Mouse (Mus musculus): ENCODE measurements around the gene Rad52. TPM values are rescaled to one million over a fixed set of nuclear protein-coding genes. Genes with fewer than 3 reads are reported as not detected.

The Rad52 gene
- 11.1 and 13.5 TPM in 2 replicates for total RNA-seq (2012; rRNA removed)
- polyA plus RNA-seq (2012; ENCODE audit: insufficient read depth in 1 of 2, insufficient read length in 2 of 2, low read depth in 1 of 2, low replicate concordance in 2 of 2, missing spikeins in 1 of 2), result 10 to 100 TPM in 1 of 2 experiments, not detected in 1; 19.1 TPM

DNA sequence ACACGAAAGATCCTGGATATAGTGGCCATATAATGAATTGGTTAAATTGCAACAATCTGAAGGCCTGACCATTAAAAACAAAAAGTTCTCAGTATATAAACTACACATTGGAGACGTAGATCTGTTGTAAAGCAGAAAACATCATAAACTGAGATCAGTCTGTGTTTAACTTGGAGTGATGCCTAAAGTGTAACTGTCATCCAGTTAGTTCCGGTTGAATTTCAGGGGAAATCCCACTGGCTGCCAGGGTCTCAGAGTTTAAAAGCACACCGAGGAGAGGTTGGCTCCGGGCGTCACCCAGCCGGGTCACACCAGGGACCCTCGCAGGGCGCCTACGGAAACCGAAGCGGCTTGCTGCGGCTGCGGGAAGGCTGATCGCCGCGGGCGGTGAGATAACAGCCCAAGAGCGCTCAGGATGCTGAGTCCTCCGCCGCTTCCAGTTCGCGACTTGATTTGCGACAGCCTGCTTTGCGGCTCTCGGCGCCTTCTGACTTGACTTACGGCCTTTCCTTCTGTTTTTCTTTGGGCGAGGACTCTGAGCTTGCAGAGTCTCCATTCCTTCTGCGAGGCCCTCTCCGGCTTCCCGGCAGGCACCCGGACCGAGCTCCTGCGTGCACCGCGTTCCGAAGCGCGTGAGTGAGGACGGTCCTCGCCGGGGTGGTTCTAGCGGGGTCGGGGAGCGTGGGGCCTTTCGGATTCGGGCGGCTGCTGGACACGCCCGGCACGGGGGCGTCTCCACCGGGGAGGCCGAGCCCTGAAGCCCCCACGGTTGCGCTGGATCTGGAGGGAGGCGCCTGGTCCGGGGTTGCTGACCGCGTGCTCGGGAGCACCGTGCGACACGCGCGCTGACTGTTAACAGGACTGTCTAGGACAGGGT, at the start of gene Rad52:
Rad52 (plus strand) TSS at position 495 of the 877 bp plus-strand sequence.
- peak within 1 kb of the TSS; percentile 96 for H3K27ac ChIP-seq (ENCODE audit: control insufficient read depth, low read depth, low read length)
- no peak for TF ChIP-seq CHD2 (IDR thresholded peaks at IDR 0.05; ENCODE audit: low read length)
- TF ChIP-seq TCF12 (IDR thresholded peaks at IDR 0.05; ENCODE audit: low read depth, low read length), result peak; percentile 68; the same call in 1 of the 2 replicates
- TF ChIP-seq USF1 (IDR thresholded peaks at IDR 0.05; ENCODE audit: low read depth, low read length), result no peak
- peak; percentile 72 to 86; a peak in 3 of 4 replicates for TF ChIP-seq POLR2A (IDR thresholded peaks at IDR 0.05; ENCODE audit: control insufficient read depth in 1 of 2, insufficient read depth in 1 of 2, low read depth in 1 of 2, low read length in 2 of 2, poor library complexity in 1 of 2)
- TF ChIP-seq KAT2A (conservative IDR thresholded peaks at IDR 0.05; ENCODE audit: low read depth, low read length), result peak; percentile 82
- TF ChIP-seq POLR2AphosphoS5 (IDR thresholded peaks at IDR 0.05; ENCODE audit: borderline replicate concordance, low read depth, low read length), result no peak
- no peak for TF ChIP-seq CTCF (IDR thresholded peaks at IDR 0.05 in 2 of 3, conservative IDR thresholded peaks at IDR 0.05 in 1 of 3; ENCODE audit: control insufficient read depth in 1 of 3, insufficient read depth in 1 of 3, low read depth in 2 of 3, low read length in 3 of 3, poor library complexity in 1 of 3, severe bottlenecking in 1 of 3)
- peak; percentile 56; the same call in 1 of the 2 replicates for TF ChIP-seq ELF1 (IDR thresholded peaks at IDR 0.05; ENCODE audit: low read depth, low read length)
- peak; percentile 34; the same call in 1 of the 2 replicates for TF ChIP-seq RCOR1 (IDR thresholded peaks at IDR 0.05; ENCODE audit: low read depth, low read length)
- TF ChIP-seq ZKSCAN1 (IDR thresholded peaks at IDR 0.05; ENCODE audit: low read depth, low read length), result no peak
- TF ChIP-seq JUND (IDR thresholded peaks at IDR 0.05; ENCODE audit: low read depth, low read length), result no peak
- no peak for TF ChIP-seq RAD21 (IDR thresholded peaks at IDR 0.05; ENCODE audit: low read depth, low read length)
- no peak for TF ChIP-seq MEF2A (IDR thresholded peaks at IDR 0.05; ENCODE audit: extremely low read depth, insufficient replicate concordance, low read depth, low read length, poor library complexity, severe bottlenecking)
- TF ChIP-seq UBTF (IDR thresholded peaks at IDR 0.05; ENCODE audit: borderline replicate concordance, insufficient read depth, low read depth, low read length), result no peak
- TF ChIP-seq MAFK (IDR thresholded peaks at IDR 0.05; ENCODE audit: borderline replicate concordance, low read depth, low read length), result no peak
- TF ChIP-seq GATA1 (IDR thresholded peaks at IDR 0.05; ENCODE audit: low read depth, low read length), result peak; percentile 61; the same call in 1 of the 2 replicates
- no peak; the same call in 1 of the 2 replicates for TF ChIP-seq SMC3 (IDR thresholded peaks at IDR 0.05; ENCODE audit: low read depth, low read length)
- no peak for TF ChIP-seq ZC3H11A (IDR thresholded peaks at IDR 0.05; ENCODE audit: low read depth, low read length)
- peak; percentile 57 for TF ChIP-seq MYB (IDR thresholded peaks at IDR 0.05; ENCODE audit: low read depth, low read length)
- peak; percentile 92 for TF ChIP-seq TBP (IDR thresholded peaks at IDR 0.05; ENCODE audit: low read depth, low read length)
- no peak; the same call in 1 of the 2 replicates for TF ChIP-seq ETS1 (IDR thresholded peaks at IDR 0.05; ENCODE audit: low read depth, low read length)
- peak in 1 of 2 experiments; percentile 10; a peak in 2 of 4 replicates for TF ChIP-seq EP300 (IDR thresholded peaks at IDR 0.05; ENCODE audit: low read depth in 1 of 2, low read length in 2 of 2)
- TF ChIP-seq MXI1 (IDR thresholded peaks at IDR 0.05; ENCODE audit: low read depth, low read length), result peak; percentile 82
- TF ChIP-seq MYC (IDR thresholded peaks at IDR 0.05; ENCODE audit: low read depth, low read length), result peak; percentile 71
- TF ChIP-seq NELFE (IDR thresholded peaks at IDR 0.05; ENCODE audit: low read depth, low read length), result peak; percentile 86
- peak; percentile 92 for TF ChIP-seq HCFC1 (IDR thresholded peaks at IDR 0.05; ENCODE audit: low read depth, low read length)
- no peak for TF ChIP-seq ZNF384 (IDR thresholded peaks at IDR 0.05; ENCODE audit: low read depth, low read length)
- no peak for TF ChIP-seq BHLHE40 (IDR thresholded peaks at IDR 0.05; ENCODE audit: borderline replicate concordance, low read depth, low read length)
- no peak for TF ChIP-seq USF2 (IDR thresholded peaks at IDR 0.05; ENCODE audit: borderline replicate concordance in 1 of 2, insufficient read depth in 1 of 2, low read depth in 1 of 2, low read length in 2 of 2)
- no peak for TF ChIP-seq E2F4 (IDR thresholded peaks at IDR 0.05; ENCODE audit: borderline replicate concordance, low read depth, low read length)
- no peak for TF ChIP-seq GABPA (IDR thresholded peaks at IDR 0.05; ENCODE audit: low read depth, low read length)
- TF ChIP-seq ZMIZ1 (IDR thresholded peaks at IDR 0.05; ENCODE audit: low read depth, low read length), result peak; percentile 95
- no peak for TF ChIP-seq NRF1 (IDR thresholded peaks at IDR 0.05; ENCODE audit: insufficient read depth, low read depth, low read length, poor library complexity, severe bottlenecking)

More for the DNA sequence above, at the start of gene Rad52:
- Histone ChIP-seq H3K79me2 (ENCODE audit: control insufficient read depth, insufficient read depth, low read length, poor library complexity) (peaks cover 31% of the 10 kb centered on the region), H3K4me1 (ENCODE audit: control insufficient read depth in 1 of 2, insufficient read depth in 2 of 2, low read length in 2 of 2) (peaks cover 2 to 3% of the 10 kb centered on the region in 2 experiments; a peak in 3 of 4 replicates), H3K36me3 (ENCODE audit: control insufficient read depth in 1 of 2, insufficient read depth in 2 of 2, low read length in 2 of 2) (peaks cover 0 to 13% of the 10 kb centered on the region in 2 experiments; a peak in 2 of 4 replicates), H3K4me3 (ENCODE audit: control insufficient read depth in 1 of 2, insufficient read depth in 1 of 2, low read depth in 2 of 2, low read length in 2 of 2) (peak within 1 kb of the TSS; percentile 71 to 77), H3K9me3 (replicated peaks; ENCODE audit: insufficient read depth, low read length) (no peaks in the 10 kb centered on the region), H3K9ac (ENCODE audit: control insufficient read depth, low read depth, low read length, poor library complexity, severe bottlenecking) (peak within 1 kb of the TSS; percentile 95), H3K27me3 (ENCODE audit: control insufficient read depth in 1 of 2, insufficient read depth in 2 of 2, low read length in 2 of 2) (no peaks in the 10 kb centered on the region)
- peak; percentile 96 for DNase-seq (ENCODE audit: low read depth, low spot score)

Measured in MEL (cell line).